Mouse (Mus musculus): ENCODE results near the gene Emb. TPM values are rescaled to one million over a fixed set of nuclear protein-coding genes. Genes with fewer than 3 reads are reported as not detected.

Gene Emb
- polyA plus RNA-seq, 1 experiment from 2014 or later = 58.1 TPM

DNA sequence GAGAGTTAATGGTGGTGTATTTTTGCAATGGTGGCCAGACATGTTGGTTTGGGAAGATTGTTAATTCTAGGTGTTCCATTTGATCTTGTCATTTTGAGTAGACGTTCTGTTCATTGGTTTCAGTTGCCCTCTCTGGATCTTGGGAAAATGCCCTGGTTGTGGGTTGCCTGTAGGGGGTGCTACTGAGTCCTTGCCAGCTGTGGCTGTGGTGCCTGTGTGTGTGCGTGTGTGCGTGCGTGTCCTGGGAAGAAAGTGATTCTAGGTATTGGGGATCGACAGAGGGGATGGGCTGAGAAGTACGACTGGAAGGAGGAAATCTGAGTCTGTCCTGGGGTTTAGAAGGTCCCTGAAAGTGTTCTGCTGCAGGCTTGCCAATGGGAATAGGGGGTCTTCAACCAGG is 79.1 kb downstream of the Emb start:
- Histone ChIP-seq H3K9me3 (replicated peaks) (no peaks in the 10 kb centered on the region), H3K4me3 (no peak overlapping the region), H3K27me3 (ENCODE audit: low read depth, poor library complexity, severe bottlenecking) (no peaks in the 10 kb centered on the region), H3K36me3 (no peaks in the 10 kb centered on the region), H3K27ac (replicated peaks) (no peak overlapping the region), H3K4me1 (peaks cover 4% of the 10 kb centered on the region; the same call in 1 of the 2 replicates)
- no peak for DNase-seq (ENCODE audit: low spot score)
- 88% methylated on average over 6 of the region's 6 CpGs for WGBS

DNA sequence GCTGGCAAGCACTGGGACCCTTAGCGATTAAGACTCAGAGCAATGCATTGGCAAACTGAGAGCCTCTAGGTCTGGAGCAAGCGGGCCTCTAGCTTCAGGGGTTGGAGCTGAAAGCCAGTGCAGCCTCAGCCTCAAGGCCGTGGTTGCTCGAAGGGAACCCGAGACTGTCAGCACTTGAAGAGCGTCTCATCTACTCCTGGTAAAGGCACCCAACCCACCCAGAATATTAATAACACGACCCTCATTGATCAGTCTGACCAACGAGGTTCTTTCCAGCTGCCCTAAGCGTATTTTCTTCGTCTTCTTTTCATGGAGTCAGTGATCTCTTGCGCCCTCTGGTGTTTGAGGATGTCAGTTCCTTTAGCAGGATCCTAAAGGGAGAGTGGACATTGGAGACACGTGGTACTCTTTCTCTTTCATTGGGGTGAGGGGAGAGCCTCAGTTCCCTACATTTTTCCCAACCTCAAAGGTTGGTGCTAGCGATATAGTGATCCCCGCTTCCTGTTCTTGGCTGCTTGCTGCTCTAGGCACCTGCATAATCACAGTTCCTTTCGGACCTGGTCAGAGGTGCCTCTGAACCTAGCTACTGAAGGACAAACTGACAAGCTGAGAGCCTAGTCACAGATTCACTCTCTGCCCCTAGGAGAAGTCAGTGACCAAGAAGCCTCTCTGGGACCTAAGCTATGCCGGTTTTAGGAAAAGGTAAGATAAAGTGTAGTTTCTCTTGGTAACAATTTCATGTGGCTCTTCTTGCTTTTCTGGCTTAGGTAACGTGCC is 81.3 kb downstream of the Emb start:
- Histone ChIP-seq H3K27me3 (ENCODE audit: low read depth, poor library complexity, severe bottlenecking) (no peaks in the 10 kb centered on the region), H3K4me3 (0 out of 2 replicates have a peak overlapping the region, but pooled peaks have one; percentile 18), H3K4me1 (peaks cover 4% of the 10 kb centered on the region; the same call in 1 of the 2 replicates), H3K27ac (replicated peaks) (0 out of 2 replicates have a peak overlapping the region, but pooled peaks have one; percentile 43), H3K9me3 (replicated peaks) (no peaks in the 10 kb centered on the region), H3K36me3 (no peaks in the 10 kb centered on the region)
- 39% methylated on average over 17 of the region's 17 CpGs for WGBS
- peak; percentile 77 for DNase-seq (ENCODE audit: low spot score)

- peak; percentile 76 for DNase-seq (ENCODE audit: low spot score)
- H3K4me3 ChIP-seq = no peak overlapping the region; the same call in 1 of the 2 replicates
- no peaks in the 10 kb centered on the region for H3K36me3 ChIP-seq
- no peak overlapping the region for H3K27ac ChIP-seq (replicated peaks)
- H3K9me3 ChIP-seq (replicated peaks) = no peaks in the 10 kb centered on the region
- no peaks in the 10 kb centered on the region for H3K27me3 ChIP-seq (ENCODE audit: low read depth, poor library complexity, severe bottlenecking)
- peaks cover 11% of the 10 kb centered on the region for H3K4me1 ChIP-seq
- WGBS = 30% methylated on average over 24 of the region's 24 CpGs
These were observed 103.3 kb downstream of the Emb start for GRCm38 (mm10) chr13:117311446-117312225.

Other genes with a start within 250 kb of the Emb start
- gene Parp8, start 183.0 kb upstream of the Emb start, polyA plus RNA-seq (2016; fragmentation: Nextera tagmentation; extraction: Ambion mirVana) = 9.4 and 9.8 TPM in 2 replicates
- 1.1 and 1.4 TPM in 2 replicates for gene Gm17509, start 12.5 kb downstream of the Emb start, polyA plus RNA-seq (2016; fragmentation: Nextera tagmentation; extraction: Ambion mirVana)